Mouse (Mus musculus) frontal cortex, postnatal 10 days (tissue): ENCODE measurements at regions not wholly inside any gene's neighbourhood (a gene's known extent, or its start where the extent isn't known, plus 50 kb on each side); places are given as distances from the start of the nearest gene placed in this dataset.
A peak's percentile ranks its signal among the peaks of the same experiment; 100 is the strongest.

Source experiments
- DNase-seq, 2 experiments: peaks; one replicate each; pipeline ENCODE4 v3.0.0; 2022; ENCODE audit warnings: low spot score in 2 of 2, mixed read lengths in 1 of 2

- DNase-seq, result no peak
These were observed 63.6 kb downstream of the Hif1an start for GRCm38 (mm10) chr19:44626261-44626660.

GRCm38 (mm10) chr19:44629705-44630104 is 67.1 kb downstream of the Hif1an start:
- DNase-seq, result no peak

GRCm38 (mm10) chr19:44631356-44632007 is 68.8 kb downstream of the Hif1an start:
- no peak for DNase-seq

GRCm38 (mm10) chr19:44637145-44637719 is 74.6 kb downstream of the Hif1an start:
- no peak for DNase-seq

GRCm38 (mm10) chr19:44640021-44640420 is 77.4 kb downstream of the Hif1an start:
- no peak for DNase-seq

GRCm38 (mm10) chr19:44640551-44640950 is 77.9 kb downstream of the Hif1an start:
- DNase-seq, result no peak

- no peak for DNase-seq
These were observed 79.6 kb downstream of the Hif1an start for GRCm38 (mm10) chr19:44642294-44642693.

- DNase-seq, result no peak
These were observed 81.7 kb downstream of the Hif1an start for GRCm38 (mm10) chr19:44644376-44644775.

- DNase-seq, result no peak
These were observed 82.3 kb downstream of the Hif1an start for GRCm38 (mm10) chr19:44644929-44645328.

GRCm38 (mm10) chr19:44646548-44646947 is 83.9 kb downstream of the Hif1an start:
- no peak for DNase-seq

GRCm38 (mm10) chr19:44649206-44649605 is 86.6 kb downstream of the Hif1an start:
- no peak for DNase-seq

- no peak for DNase-seq
These were observed 88.2 kb downstream of the Hif1an start for GRCm38 (mm10) chr19:44650841-44651240.

GRCm38 (mm10) chr19:44651605-44652004 is 89.0 kb downstream of the Hif1an start:
- no peak for DNase-seq

GRCm38 (mm10) chr19:44655719-44656118 is 93.1 kb downstream of the Hif1an start:
- peak in 1 of 2 experiments; percentile 19 for DNase-seq

GRCm38 (mm10) chr19:44659316-44659715 is 96.5 kb upstream of the Pax2 start:
- no peak for DNase-seq

GRCm38 (mm10) chr19:44669535-44669958 is 86.3 kb upstream of the Pax2 start:
- DNase-seq, result no peak

- DNase-seq, result no peak
These were observed 81.1 kb upstream of the Pax2 start for GRCm38 (mm10) chr19:44674621-44675245.

GRCm38 (mm10) chr19:44676555-44677120 is 79.2 kb upstream of the Pax2 start:
- no peak for DNase-seq

- DNase-seq, result no peak
These were observed 78.5 kb upstream of the Pax2 start for GRCm38 (mm10) chr19:44677295-44677694.

GRCm38 (mm10) chr19:44678686-44679085 is 77.2 kb upstream of the Pax2 start:
- no peak for DNase-seq

GRCm38 (mm10) chr19:44681675-44682074 is 74.2 kb upstream of the Pax2 start:
- no peak for DNase-seq

GRCm38 (mm10) chr19:44683191-44683590 is 72.7 kb upstream of the Pax2 start:
- DNase-seq, result no peak

- DNase-seq, result peak in 1 of 2 experiments; percentile 14
These were observed 71.8 kb upstream of the Pax2 start for GRCm38 (mm10) chr19:44684061-44684514.
